Mouse (Mus musculus) spleen, adult 2 months (tissue): ENCODE results near the gene Cldn20.

ENCODE experiments used
- CTCF ChIP-seq: fragments of 200-500 bp; IDR thresholded peaks from 2 replicates; pipeline ENCODE4 v1.5.1; 2011; ENCODE audit warnings: mild to moderate bottlenecking, inconsistent platforms; ENCODE audit not compliant: insufficient read depth, insufficient read length, insufficient replicate concordance; ENCODE audit errors: extremely low read depth
- POLR2A ChIP-seq: fragments of 200-500 bp; IDR thresholded peaks from 2 replicates; pipeline ENCODE4 v1.6.1; 2011; ENCODE audit warnings: low read depth, low read length, inconsistent platforms

- no peak for TF ChIP-seq POLR2A
- no peak for TF ChIP-seq CTCF
Measured at GRCm38 (mm10) chr17:3547725-3548124, 15.4 kb downstream of the Cldn20 start.
